Mouse (Mus musculus): Measurements from ENCODE around the gene Klhl28. TPM values are rescaled to one million over a fixed set of nuclear protein-coding genes. Genes with fewer than 3 reads are reported as not detected.

The Klhl28 gene
- polyA plus RNA-seq, 1 experiment from 2014 or later: 38.5 TPM

GRCm38 (mm10) chr12:64967470-64967869 is 2.1 kb upstream of the Klhl28 start:
- 0% methylated on average over 9 of the region's 9 CpGs for WGBS
- no peaks in the 10 kb centered on the region for H3K9me3 ChIP-seq (ENCODE audit: control insufficient read depth, low read length)
- no peaks in the 10 kb centered on the region for H3K27me3 ChIP-seq (ENCODE audit: control insufficient read depth, insufficient read depth, low read length)
- H3K4me2 ChIP-seq (ENCODE audit: low read length): peak overlapping the region; percentile 95
- DNase-seq (peak; percentile 17), ATAC-seq (ENCODE audit: low FRiP score, low TSS enrichment) (no peak)
- H3K27ac ChIP-seq (replicated peaks; ENCODE audit: low read depth, low read length): no peak overlapping the region
- peaks cover 53% of the 10 kb centered on the region for H3K4me1 ChIP-seq (ENCODE audit: control insufficient read depth, insufficient read depth, low read length)
- peak overlapping the region; percentile 80 for H3K9ac ChIP-seq (replicated peaks; ENCODE audit: low read length)
- H3K36me3 ChIP-seq (ENCODE audit: control insufficient read depth, insufficient read depth, low read length): 0 out of 2 replicates have a peak, but pooled peaks cover 4% of the 10 kb centered on the region
- H3K4me3 ChIP-seq (replicated peaks; ENCODE audit: low read depth, low read length): peak overlapping the region; percentile 93

- DNase-seq (peak; percentile 18), ATAC-seq (ENCODE audit: low FRiP score, low TSS enrichment) (no peak)
- 4% methylated on average over 19 of the region's 19 CpGs for WGBS
- Histone ChIP-seq H3K4me3 (replicated peaks; ENCODE audit: low read depth, low read length) (peak overlapping the region; percentile 93), H3K9ac (replicated peaks; ENCODE audit: low read length) (peak overlapping the region; percentile 80), H3K36me3 (ENCODE audit: control insufficient read depth, insufficient read depth, low read length) (0 out of 2 replicates have a peak, but pooled peaks cover 4% of the 10 kb centered on the region), H3K4me1 (ENCODE audit: control insufficient read depth, insufficient read depth, low read length) (peaks cover 48% of the 10 kb centered on the region), H3K27ac (replicated peaks; ENCODE audit: low read depth, low read length) (peak overlapping the region; percentile 88; the same call in 1 of the 2 replicates), H3K4me2 (ENCODE audit: low read length) (peak overlapping the region; percentile 95), H3K27me3 (ENCODE audit: control insufficient read depth, insufficient read depth, low read length) (no peaks in the 10 kb centered on the region), H3K9me3 (ENCODE audit: control insufficient read depth, low read length) (no peaks in the 10 kb centered on the region)
These were observed 1.5 kb upstream of the Klhl28 start for GRCm38 (mm10) chr12:64966652-64967435.

- peak; percentile 47 for ATAC-seq (ENCODE audit: low FRiP score, low TSS enrichment)
- Histone ChIP-seq H3K36me3 (ENCODE audit: control insufficient read depth, insufficient read depth, low read length) (0 out of 2 replicates have a peak, but pooled peaks cover under 1% of the 10 kb centered on the region), H3K4me1 (ENCODE audit: control insufficient read depth, insufficient read depth, low read length) (peaks cover 42% of the 10 kb centered on the region), H3K4me2 (ENCODE audit: low read length) (peak overlapping the region; percentile 95), H3K27ac (replicated peaks; ENCODE audit: low read depth, low read length) (peak overlapping the region; percentile 88), H3K9ac (replicated peaks; ENCODE audit: low read length) (peak overlapping the region; percentile 80), H3K27me3 (ENCODE audit: control insufficient read depth, insufficient read depth, low read length) (no peaks in the 10 kb centered on the region), H3K9me3 (ENCODE audit: control insufficient read depth, low read length) (no peaks in the 10 kb centered on the region), H3K4me3 (replicated peaks; ENCODE audit: low read depth, low read length) (peak overlapping the region; percentile 93)
- DNase-seq: peak; percentile 68
- WGBS: under 1% methylated on average over 44 of the region's 44 CpGs
These were observed 832 bp upstream of the Klhl28 start for GRCm38 (mm10) chr12:64966101-64966631.

- 30% methylated on average over 4 of the region's 4 CpGs for WGBS
- no peak overlapping the region for H3K27ac ChIP-seq (replicated peaks; ENCODE audit: low read depth, low read length)
These were observed 774 bp downstream of the Klhl28 start for GRCm38 (mm10) chr12:64964560-64964959.

GRCm38 (mm10) chr12:64937493-64937892 is 27.8 kb downstream of the Klhl28 start:
- no peak overlapping the region for H3K27ac ChIP-seq (replicated peaks; ENCODE audit: low read depth, low read length)
- 92% methylated on average over 2 of the region's 2 CpGs for WGBS
- H3K9me3 ChIP-seq (ENCODE audit: control insufficient read depth, low read length): no peaks in the 10 kb centered on the region
- H3K4me3 ChIP-seq (replicated peaks; ENCODE audit: low read depth, low read length): no peak overlapping the region
- H3K4me1 ChIP-seq (ENCODE audit: control insufficient read depth, insufficient read depth, low read length): no peaks in the 10 kb centered on the region
- H3K4me2 ChIP-seq (ENCODE audit: low read length): no peak overlapping the region
- DNase-seq: no peak
- no peaks in the 10 kb centered on the region; the same call in 1 of the 2 replicates for H3K36me3 ChIP-seq (ENCODE audit: control insufficient read depth, insufficient read depth, low read length)
- no peak for ATAC-seq (ENCODE audit: low FRiP score, low TSS enrichment)
- H3K9ac ChIP-seq (replicated peaks; ENCODE audit: low read length): no peak overlapping the region
- H3K27me3 ChIP-seq (ENCODE audit: control insufficient read depth, insufficient read depth, low read length): no peaks in the 10 kb centered on the region

More at GRCm38 (mm10) chr12:64964560-64964959, 774 bp downstream of the Klhl28 start:
- peak overlapping the region; percentile 34 for H3K9ac ChIP-seq (replicated peaks; ENCODE audit: low read length)
- H3K4me1 ChIP-seq (ENCODE audit: control insufficient read depth, insufficient read depth, low read length): peaks cover 29% of the 10 kb centered on the region
- no peaks in the 10 kb centered on the region for H3K36me3 ChIP-seq (ENCODE audit: control insufficient read depth, insufficient read depth, low read length)
- H3K27me3 ChIP-seq (ENCODE audit: control insufficient read depth, insufficient read depth, low read length): no peaks in the 10 kb centered on the region
- DNase-seq (no peak), ATAC-seq (ENCODE audit: low FRiP score, low TSS enrichment) (no peak)
- no peaks in the 10 kb centered on the region for H3K9me3 ChIP-seq (ENCODE audit: control insufficient read depth, low read length)
- H3K4me2 ChIP-seq (ENCODE audit: low read length): peak overlapping the region; percentile 95
- peak overlapping the region; percentile 93 for H3K4me3 ChIP-seq (replicated peaks; ENCODE audit: low read depth, low read length)

- peak within 1 kb of the TSS; percentile 78 for H3K4me2 ChIP-seq (ENCODE audit: low read length)
- 0% methylated on average over 88 of the region's 93 CpGs for WGBS
- peak within 1 kb of the TSS; percentile 72 for H3K4me3 ChIP-seq (replicated peaks; ENCODE audit: low read depth, low read length)
- H3K9me3 ChIP-seq (ENCODE audit: control insufficient read depth, low read length): no peaks in the 10 kb centered on the region
- peaks cover 10% of the 10 kb centered on the region for H3K36me3 ChIP-seq (ENCODE audit: control insufficient read depth, insufficient read depth, low read length)
- H3K4me1 ChIP-seq (ENCODE audit: control insufficient read depth, insufficient read depth, low read length): peaks cover 5% of the 10 kb centered on the region; the same call in 1 of the 2 replicates
- DNase-seq: peak; percentile 99
- ATAC-seq (ENCODE audit: low FRiP score, low TSS enrichment): peak; percentile 100
- peak within 1 kb of the TSS; percentile 79 for H3K9ac ChIP-seq (replicated peaks; ENCODE audit: low read length)
- peak within 1 kb of the TSS; percentile 84 for H3K27ac ChIP-seq (replicated peaks; ENCODE audit: low read depth, low read length)
- no peaks in the 10 kb centered on the region for H3K27me3 ChIP-seq (ENCODE audit: control insufficient read depth, insufficient read depth, low read length)
These were observed 47.5 kb downstream of the Klhl28 start, which contains the start of gene Gm527 for GRCm38 (mm10) chr12:64917578-64918471. TSS of gene Gm527 (plus strand) at chr12:64917906.

- H3K9me3 ChIP-seq (ENCODE audit: control insufficient read depth, low read length): no peaks in the 10 kb centered on the region
- H3K36me3 ChIP-seq (ENCODE audit: control insufficient read depth, insufficient read depth, low read length): 0 out of 2 replicates have a peak, but pooled peaks cover 4% of the 10 kb centered on the region
- no peaks in the 10 kb centered on the region for H3K27me3 ChIP-seq (ENCODE audit: control insufficient read depth, insufficient read depth, low read length)
- peak overlapping the region; percentile 78 for H3K4me2 ChIP-seq (ENCODE audit: low read length)
- DNase-seq (no peak), ATAC-seq (ENCODE audit: low FRiP score, low TSS enrichment) (no peak)
- no peak overlapping the region for H3K4me3 ChIP-seq (replicated peaks; ENCODE audit: low read depth, low read length)
- no peak overlapping the region for H3K9ac ChIP-seq (replicated peaks; ENCODE audit: low read length)
- H3K27ac ChIP-seq (replicated peaks; ENCODE audit: low read depth, low read length): no peak overlapping the region
- peaks cover 5% of the 10 kb centered on the region; the same call in 1 of the 2 replicates for H3K4me1 ChIP-seq (ENCODE audit: control insufficient read depth, insufficient read depth, low read length)
These were observed 48.6 kb downstream of the Klhl28 start for GRCm38 (mm10) chr12:64916735-64917134.

GRCm38 (mm10) chr12:64912996-64913395 is 52.3 kb downstream of the Klhl28 start:
- Histone ChIP-seq H3K36me3 (ENCODE audit: control insufficient read depth, insufficient read depth, low read length) (no peaks in the 10 kb centered on the region), H3K27me3 (ENCODE audit: control insufficient read depth, insufficient read depth, low read length) (no peaks in the 10 kb centered on the region), H3K4me2 (ENCODE audit: low read length) (no peak overlapping the region), H3K4me3 (replicated peaks; ENCODE audit: low read depth, low read length) (no peak overlapping the region), H3K9me3 (ENCODE audit: control insufficient read depth, low read length) (no peaks in the 10 kb centered on the region), H3K4me1 (ENCODE audit: control insufficient read depth, insufficient read depth, low read length) (no peaks in the 10 kb centered on the region), H3K9ac (replicated peaks; ENCODE audit: low read length) (no peak overlapping the region), H3K27ac (replicated peaks; ENCODE audit: low read depth, low read length) (no peak overlapping the region)
- 61% methylated on average over 6 of the region's 6 CpGs for WGBS
- ATAC-seq (ENCODE audit: low FRiP score, low TSS enrichment) (no peak), DNase-seq (no peak)

All from midbrain, embryonic 14.5 days (tissue).